Mouse (Mus musculus) MEL (cell line): ENCODE results near the gene Gm10840. TPM values are rescaled to one million over a fixed set of nuclear protein-coding genes. Genes with fewer than 3 reads are reported as not detected.

Experiments used
- DNase-seq: peaks from one replicate; pipeline ENCODE4 v3.0.0; 2011; ENCODE audit warnings: low read depth, low spot score
- H3K27ac ChIP-seq: 2 replicates; pipeline ENCODE4 v1.5.1; 2012; ENCODE audit warnings: low read depth, mild to moderate bottlenecking, control low read depth, low read length, moderate library complexity; ENCODE audit not compliant: control insufficient read depth
- H3K27me3 ChIP-seq, 2 experiments: fragments of 150-350 bp in 1 of 2; sonication (generic) in 1 of 2; 2 replicates each; pipeline ENCODE4 v1.6.1; 2012; ENCODE audit warnings: low read length in 2 of 2, mild to moderate bottlenecking in 2 of 2, improper control_type of control experiment in 1 of 2, moderate library complexity in 1 of 2; ENCODE audit not compliant: insufficient read depth in 2 of 2, control insufficient read depth in 1 of 2
- H3K36me3 ChIP-seq, 2 experiments: 2 replicates each; pipeline ENCODE4 v1.6.1; 2012 to 2014; ENCODE audit warnings: low read length in 2 of 2, improper control_type of control experiment in 1 of 2, inconsistent platforms in 1 of 2, mild to moderate bottlenecking in 1 of 2; ENCODE audit not compliant: insufficient read depth in 2 of 2, control insufficient read depth in 1 of 2
- H3K4me1 ChIP-seq, 2 experiments: fragments of 150-350 bp in 1 of 2; sonication (generic) in 1 of 2; 2 replicates each; pipeline ENCODE4 v1.6.1; 2012; ENCODE audit warnings: low read length in 2 of 2, improper control_type of control experiment in 1 of 2, mild to moderate bottlenecking in 1 of 2; ENCODE audit not compliant: insufficient read depth in 2 of 2, control insufficient read depth in 1 of 2
- H3K4me3 ChIP-seq, 2 experiments: fragments of 150-350 bp in 1 of 2; sonication (generic) in 1 of 2; 2 replicates each; pipeline ENCODE4 v1.5.1; 2012; ENCODE audit warnings: low read depth in 2 of 2, low read length in 2 of 2, mild to moderate bottlenecking in 2 of 2, moderate library complexity in 2 of 2, control low read depth in 1 of 2, improper control_type of control experiment in 1 of 2; ENCODE audit not compliant: control insufficient read depth in 1 of 2, insufficient read depth in 1 of 2
- H3K79me2 ChIP-seq: 2 replicates; pipeline ENCODE4 v1.6.1; 2012; ENCODE audit warnings: mild to moderate bottlenecking, low read length, moderate library complexity; ENCODE audit not compliant: control insufficient read depth, poor library complexity, insufficient read depth
- H3K9ac ChIP-seq: 2 replicates; pipeline ENCODE4 v1.6.1; 2012; ENCODE audit warnings: low read depth, mild to moderate bottlenecking, control low read depth, low read length, moderate library complexity; ENCODE audit not compliant: control insufficient read depth, poor library complexity, severe bottlenecking
- H3K9me3 ChIP-seq: fragments of 150-350 bp; sonication (generic); replicated peaks from 2 replicates; pipeline ENCODE4 v1.6.1; 2012; ENCODE audit warnings: mild to moderate bottlenecking, low read length, improper control_type of control experiment, moderate library complexity; ENCODE audit not compliant: insufficient read depth
- BHLHE40 ChIP-seq: IDR thresholded peaks from 2 replicates; pipeline ENCODE4 v1.6.1; 2012; ENCODE audit warnings: low read depth, mild to moderate bottlenecking, inconsistent platforms, low read length, improper control_type of control experiment, borderline replicate concordance
- CHD2 ChIP-seq: IDR thresholded peaks from 2 replicates; pipeline ENCODE4 v1.6.1; 2011; ENCODE audit warnings: low read length, improper control_type of control experiment
- E2F4 ChIP-seq: IDR thresholded peaks from 2 replicates; pipeline ENCODE4 v1.6.1; 2011; ENCODE audit warnings: low read depth, low read length, improper control_type of control experiment, borderline replicate concordance
- ELF1 ChIP-seq: IDR thresholded peaks from 2 replicates; pipeline ENCODE4 v1.6.1; 2014; ENCODE audit warnings: low read depth, mild to moderate bottlenecking, inconsistent platforms, low read length, improper control_type of control experiment, moderate library complexity
- GABPA ChIP-seq: IDR thresholded peaks from 2 replicates; pipeline ENCODE4 v1.6.1; 2012; ENCODE audit warnings: low read depth, mild to moderate bottlenecking, inconsistent platforms, low read length, improper control_type of control experiment, moderate library complexity
- GATA1 ChIP-seq: IDR thresholded peaks from 2 replicates; pipeline ENCODE4 v1.6.1; 2011; ENCODE audit warnings: low read depth, low read length, improper control_type of control experiment
- HCFC1 ChIP-seq: IDR thresholded peaks from 2 replicates; pipeline ENCODE4 v1.6.1; 2012; ENCODE audit warnings: low read depth, mild to moderate bottlenecking, inconsistent platforms, low read length, improper control_type of control experiment, moderate library complexity
- JUND ChIP-seq: IDR thresholded peaks from 2 replicates; pipeline ENCODE4 v1.6.1; 2011; ENCODE audit warnings: low read depth, mild to moderate bottlenecking, improper control_type of control experiment, low read length
- KAT2A ChIP-seq: conservative IDR thresholded peaks from 2 replicates; pipeline ENCODE4 v1.6.1; 2012; ENCODE audit warnings: low read depth, low read length, improper control_type of control experiment, inconsistent platforms
- MAFK ChIP-seq: IDR thresholded peaks from 2 replicates; pipeline ENCODE4 v1.6.1; 2011; ENCODE audit warnings: low read depth, mild to moderate bottlenecking, low read length, improper control_type of control experiment, borderline replicate concordance
- MYB ChIP-seq: IDR thresholded peaks from 2 replicates; pipeline ENCODE4 v1.6.1; 2011; ENCODE audit warnings: mild to moderate bottlenecking, low read depth, low read length, improper control_type of control experiment
- NELFE ChIP-seq: IDR thresholded peaks from 2 replicates; pipeline ENCODE4 v1.6.1; 2011; ENCODE audit warnings: low read depth, low read length, improper control_type of control experiment
- POLR2A ChIP-seq, 2 experiments: IDR thresholded peaks; 2 replicates each; pipeline ENCODE4 v1.6.1; 2011 to 2012; ENCODE audit warnings: low read length in 2 of 2, mild to moderate bottlenecking in 2 of 2, control low read depth in 1 of 2, improper control_type of control experiment in 1 of 2, low read depth in 1 of 2, moderate library complexity in 1 of 2; ENCODE audit not compliant: control insufficient read depth in 1 of 2, insufficient read depth in 1 of 2, poor library complexity in 1 of 2
- RAD21 ChIP-seq: IDR thresholded peaks from 2 replicates; pipeline ENCODE4 v1.6.1; 2011; ENCODE audit warnings: mild to moderate bottlenecking, low read depth, low read length, improper control_type of control experiment
- RCOR1 ChIP-seq: IDR thresholded peaks from 2 replicates; pipeline ENCODE4 v1.6.1; 2012; ENCODE audit warnings: low read depth, mild to moderate bottlenecking, inconsistent platforms, low read length, improper control_type of control experiment
- TAL1 ChIP-seq: IDR thresholded peaks from 2 replicates; pipeline ENCODE4 v1.6.1; 2012; ENCODE audit warnings: mild to moderate bottlenecking, inconsistent platforms, low read length, moderate library complexity, mixed read lengths
- TBP ChIP-seq: IDR thresholded peaks from 2 replicates; pipeline ENCODE4 v1.8.0; 2011; ENCODE audit warnings: low read depth, low read length, improper control_type of control experiment
- TCF12 ChIP-seq: IDR thresholded peaks from 2 replicates; pipeline ENCODE4 v1.6.1; 2014; ENCODE audit warnings: low read depth, mild to moderate bottlenecking, inconsistent platforms, low read length, improper control_type of control experiment, moderate library complexity
- USF1 ChIP-seq: IDR thresholded peaks from 2 replicates; pipeline ENCODE4 v1.6.1; 2014; ENCODE audit warnings: low read depth, mild to moderate bottlenecking, inconsistent platforms, low read length, improper control_type of control experiment, moderate library complexity
- USF2 ChIP-seq, 2 experiments: IDR thresholded peaks; 2 replicates each; pipeline ENCODE4 v1.6.1; 2011 to 2012; ENCODE audit warnings: improper control_type of control experiment in 2 of 2, low read length in 2 of 2, borderline replicate concordance in 1 of 2, inconsistent platforms in 1 of 2, low read depth in 1 of 2, mild to moderate bottlenecking in 1 of 2; ENCODE audit not compliant: insufficient read depth in 1 of 2
- ZKSCAN1 ChIP-seq: IDR thresholded peaks from 2 replicates; pipeline ENCODE4 v1.6.1; 2012; ENCODE audit warnings: low read depth, mild to moderate bottlenecking, inconsistent platforms, low read length, improper control_type of control experiment, moderate library complexity
- polyA plus RNA-seq, 2 experiments: library from polyadenylated mRNA; stranded (reverse) in 1 of 2; unstranded in 1 of 2; fragments of >175 nt in 1 of 2; fragments of >200 nt in 1 of 2; gene quantifications; 2 replicates each; pipeline versions ENCODE4 v1.2.1 to v1.2.4; 2012; ENCODE audit warnings: low replicate concordance in 2 of 2, low read depth in 1 of 2; ENCODE audit not compliant: insufficient read length in 2 of 2, insufficient read depth in 1 of 2, missing spikeins in 1 of 2
- total RNA-seq: library from RNA; depleted of rRNA; stranded (reverse); fragments of 300-350 nt; gene quantifications from 2 replicates; pipeline ENCODE4 v1.2.3, GENCODE M21; 2012

Gene Gm10840
- total and polyA plus RNA-seq, 3 experiments: not detected

DNA sequence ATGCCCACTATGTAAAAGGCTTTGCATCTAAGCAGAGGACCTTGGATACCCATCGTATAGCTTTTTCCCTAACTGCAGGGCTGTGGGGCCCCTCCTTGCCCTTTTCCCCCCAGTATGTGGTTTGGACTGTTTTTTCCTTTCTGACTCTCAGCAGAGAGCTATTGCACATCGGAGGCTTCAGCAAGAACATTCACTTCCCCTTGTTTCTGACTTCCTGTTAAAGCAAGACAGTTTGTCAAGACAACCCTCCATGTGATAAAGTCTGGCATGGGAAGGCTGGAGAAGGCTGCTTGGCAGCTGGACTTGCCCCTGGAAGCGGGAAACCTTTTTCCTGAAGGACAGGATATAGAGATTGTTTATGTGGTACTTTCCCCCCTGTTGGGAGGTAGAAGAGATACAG is 37.9 kb upstream of the Gm10840 start (continued):
- 0 out of 2 replicates have a peak, but pooled peaks have one; percentile 29 for TF ChIP-seq TCF12
- no peak for TF ChIP-seq NELFE
- no peak for TF ChIP-seq E2F4
- TF ChIP-seq ELF1: peak; percentile 69; the same call in 1 of the 2 replicates
- TF ChIP-seq MYB: no peak
- 0 out of 2 replicates have a peak, but pooled peaks have one; percentile 5 for TF ChIP-seq JUND
- TF ChIP-seq RCOR1: no peak
- TF ChIP-seq TAL1: no peak
- no peak; the same call in 1 of the 2 replicates for TF ChIP-seq HCFC1
- no peak for TF ChIP-seq GABPA
- TF ChIP-seq POLR2A (IDR thresholded peaks at IDR 0.05; ENCODE audit: control insufficient read depth in 1 of 2, insufficient read depth in 1 of 2, low read depth in 1 of 2, low read length in 2 of 2, poor library complexity in 1 of 2): no peak
- no peak; the same call in 1 of the 2 replicates for TF ChIP-seq TBP

DNA sequence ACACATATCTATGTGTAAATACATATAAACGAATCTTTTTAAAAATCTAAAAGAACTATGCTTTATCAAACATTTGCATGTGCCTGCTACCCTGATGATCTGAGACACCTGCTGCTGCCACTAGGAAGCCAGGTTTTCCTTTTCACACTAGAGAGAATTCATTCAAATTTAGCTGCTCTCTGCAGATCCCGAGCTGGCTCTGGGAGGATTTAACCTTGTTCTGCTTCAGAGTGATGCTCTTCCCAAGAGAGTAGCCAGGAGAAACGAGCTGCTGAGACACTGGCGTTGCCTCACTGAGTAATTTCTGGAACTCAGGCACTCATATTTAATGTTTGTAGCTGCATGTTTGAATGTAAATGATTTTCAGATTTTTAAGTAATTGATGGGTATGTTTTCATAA is 35.9 kb upstream of the Gm10840 start:
- Histone ChIP-seq H3K27me3 (no peaks in the 10 kb centered on the region), H3K27ac (no peak overlapping the region), H3K4me1 (peaks cover 20 to 26% of the 10 kb centered on the region in 2 experiments), H3K79me2 (no peaks in the 10 kb centered on the region), H3K9ac (no peak overlapping the region), H3K36me3 (peaks cover 0 to 32% of the 10 kb centered on the region in 2 experiments; a peak in 2 of 4 replicates), H3K9me3 (no peaks in the 10 kb centered on the region), H3K4me3 (no peak overlapping the region)
- TF ChIP-seq JUND (no peak), BHLHE40 (no peak), ZKSCAN1 (no peak), CHD2 (no peak), KAT2A (no peak), USF1 (no peak), GATA1 (no peak), MAFK (no peak), USF2 (IDR thresholded peaks at IDR 0.05; ENCODE audit: borderline replicate concordance in 1 of 2, insufficient read depth in 1 of 2, low read depth in 1 of 2, low read length in 2 of 2) (no peak), HCFC1 (no peak), RAD21 (no peak)
- DNase-seq: no peak
